9 mouse cellular contexts compared by ENCODE assay signal in genomic region chr8:71685573-71685972, GRCm38 (mm10). TPM values are rescaled to one million over a fixed set of nuclear protein-coding genes. Genes with fewer than 3 reads are reported as not detected.
DNase-seq lines count a peak whose midpoint lies in the region; ATAC-seq lines count a peak whose summit lies in the region.
"Had no signal": no experiment of that assay in that cellular context is flagged by ENCODE, and none has a peak within 500 bp of the region (broad histone marks: within the 10 kb centered on the region; RNA-seq: fewer than 3 reads in every experiment).

No protein-coding gene starts in this region.

- 6% methylated on average over 29 of the region's 29 CpGs for WGBS in kidney, embryonic 16.5 days
- 3% methylated on average over 29 of the region's 29 CpGs for WGBS in embryonic facial prominence, embryonic 12.5 days
- WGBS in hindbrain, embryonic 15.5 days, result 6% methylated on average over 29 of the region's 29 CpGs
- WGBS in neural tube, embryonic 13.5 days, result 7% methylated on average over 29 of the region's 29 CpGs

- H3K4me2 ChIP-seq in kidney, embryonic 16.5 days (replicated peaks; ENCODE audit: low read depth, low read length), result peak overlapping the region; percentile 48
- peak overlapping the region; percentile 45 for H3K4me2 ChIP-seq in embryonic facial prominence, embryonic 12.5 days (replicated peaks)
- H3K4me2 ChIP-seq in hindbrain, embryonic 15.5 days, result peak overlapping the region; percentile 66
- peak overlapping the region; percentile 58 for H3K4me2 ChIP-seq in neural tube, embryonic 13.5 days

- ATAC-seq in kidney, embryonic 16.5 days (ENCODE audit: low FRiP score, low TSS enrichment), result no peak
- no peak for ATAC-seq in embryonic facial prominence, embryonic 12.5 days (ENCODE audit: insufficient number of reproducible peaks, insufficient read depth, low FRiP score, low TSS enrichment)
- peak; percentile 49 for ATAC-seq in hindbrain, embryonic 15.5 days (ENCODE audit: low FRiP score, low read depth)
- ATAC-seq in neural tube, embryonic 13.5 days (ENCODE audit: low read depth), result peak; percentile 41; the same call in 1 of the 2 replicates
- no peak for ATAC-seq in inflammation-experienced regulatory T-cells, adult 6 months

- no peak overlapping the region; the same call in 1 of the 2 replicates for H3K9ac ChIP-seq in kidney, embryonic 16.5 days (replicated peaks; ENCODE audit: low read length)
- no peak overlapping the region for H3K9ac ChIP-seq in embryonic facial prominence, embryonic 12.5 days
- peak overlapping the region; percentile 36 for H3K9ac ChIP-seq in hindbrain, embryonic 15.5 days
- peak overlapping the region; percentile 67 for H3K9ac ChIP-seq in neural tube, embryonic 13.5 days
- H3K9ac ChIP-seq: liver, embryonic 14.5 days had no signal

- no peak for DNase-seq in kidney, adult 11 months
- no peak for DNase-seq in thymus, postnatal 36 days
- no peak for DNase-seq in adrenal gland, adult 18-20 months (ENCODE audit: low spot score in 2 of 2)

- no peak overlapping the region for H3K27ac ChIP-seq in kidney, embryonic 16.5 days (ENCODE audit: low read length)
- no peak overlapping the region for H3K27ac ChIP-seq in embryonic facial prominence, embryonic 12.5 days
- H3K27ac ChIP-seq in hindbrain, embryonic 15.5 days (replicated peaks), result no peak overlapping the region; the same call in 1 of the 2 replicates
- H3K27ac ChIP-seq in neural tube, embryonic 13.5 days (replicated peaks), result no peak overlapping the region
- H3K27ac ChIP-seq: liver, embryonic 14.5 days had no signal

- no peaks in the 10 kb centered on the region for H3K9me3 ChIP-seq in kidney, embryonic 16.5 days (ENCODE audit: low read length)
- no peaks in the 10 kb centered on the region; the same call in 1 of the 2 replicates for H3K9me3 ChIP-seq in embryonic facial prominence, embryonic 12.5 days
- H3K9me3 ChIP-seq in hindbrain, embryonic 15.5 days, result no peaks in the 10 kb centered on the region
- H3K9me3 ChIP-seq in neural tube, embryonic 13.5 days, result no peaks in the 10 kb centered on the region

- no peaks in the 10 kb centered on the region for H3K36me3 ChIP-seq in kidney, embryonic 16.5 days (ENCODE audit: insufficient read depth, low read length)
- H3K36me3 ChIP-seq in embryonic facial prominence, embryonic 12.5 days, result no peaks in the 10 kb centered on the region
- no peaks in the 10 kb centered on the region for H3K36me3 ChIP-seq in hindbrain, embryonic 15.5 days
- H3K36me3 ChIP-seq in neural tube, embryonic 13.5 days, result no peaks in the 10 kb centered on the region

- H3K4me3 ChIP-seq in kidney, embryonic 16.5 days (ENCODE audit: low read length), result peak overlapping the region; percentile 29
- H3K4me3 ChIP-seq in embryonic facial prominence, embryonic 12.5 days, result peak overlapping the region; percentile 24
- H3K4me3 ChIP-seq in hindbrain, embryonic 15.5 days, result peak overlapping the region; percentile 43
- H3K4me3 ChIP-seq in neural tube, embryonic 13.5 days, result peak overlapping the region; percentile 39

- H3K4me1 ChIP-seq in kidney, embryonic 16.5 days (ENCODE audit: insufficient read depth, low read length), result peaks cover 31% of the 10 kb centered on the region
- H3K4me1 ChIP-seq in embryonic facial prominence, embryonic 12.5 days, result peaks cover 28% of the 10 kb centered on the region
- peaks cover 24% of the 10 kb centered on the region for H3K4me1 ChIP-seq in hindbrain, embryonic 15.5 days (replicated peaks)
- H3K4me1 ChIP-seq in neural tube, embryonic 13.5 days (replicated peaks), result peaks cover 24% of the 10 kb centered on the region

- peaks cover 100% of the 10 kb centered on the region for H3K27me3 ChIP-seq in kidney, embryonic 16.5 days (ENCODE audit: insufficient read depth, low read length)
- peaks cover 100% of the 10 kb centered on the region for H3K27me3 ChIP-seq in embryonic facial prominence, embryonic 12.5 days
- peaks cover 97% of the 10 kb centered on the region for H3K27me3 ChIP-seq in hindbrain, embryonic 15.5 days
- peaks cover 100% of the 10 kb centered on the region for H3K27me3 ChIP-seq in neural tube, embryonic 13.5 days

RNA-seq across cellular contexts. Expression of gene Insl3, which starts 3.4 kb away (rescaled TPM):
- 1.3 and 7.7 TPM in 2 replicates for polyA plus RNA-seq in kidney, embryonic 16.5 days (2015; fragmentation: Nextera tagmentation; extraction: Ambion mirVana)
- polyA plus RNA-seq in embryonic facial prominence, embryonic 12.5 days (2016; fragmentation: Nextera tagmentation; extraction: Ambion mirVana), result 0.39 and 0.50 TPM in 2 replicates
- polyA plus RNA-seq in hindbrain, embryonic 15.5 days (2015; fragmentation: Nextera tagmentation; extraction: Ambion mirVana), result 0.47 and 1.5 TPM in 2 replicates
- 0.46 and 1.0 TPM in 2 replicates for polyA plus RNA-seq in neural tube, embryonic 13.5 days (2015; fragmentation: Nextera tagmentation; extraction: Ambion mirVana)
- total RNA-seq in adrenal gland, adult 18-20 months (2021), result 1 to 10 TPM; 4.3 to 5.6 TPM
- 10 to 100 TPM; 11.7 to 25.4 (median 22.8) TPM for polyA plus RNA-seq in inflammation-experienced regulatory T-cells, adult 6 months (2017; shearing (Covaris generic))

RNA-seq across cellular contexts. Expression of gene Jak3, which starts 9.5 kb away (rescaled TPM):
- polyA plus RNA-seq in kidney, embryonic 16.5 days (2015; fragmentation: Nextera tagmentation; extraction: Ambion mirVana), result 6.6 and 7.5 TPM in 2 replicates
- polyA plus RNA-seq in embryonic facial prominence, embryonic 12.5 days (2016; fragmentation: Nextera tagmentation; extraction: Ambion mirVana), result 3.4 and 4.5 TPM in 2 replicates
- polyA plus RNA-seq in hindbrain, embryonic 15.5 days (2015; fragmentation: Nextera tagmentation; extraction: Ambion mirVana), result 6.1 and 7.0 TPM in 2 replicates
- polyA plus RNA-seq in neural tube, embryonic 13.5 days (2015; fragmentation: Nextera tagmentation; extraction: Ambion mirVana), result 3.9 and 4.0 TPM in 2 replicates
- total RNA-seq in adrenal gland, adult 18-20 months (2021), result 10 to 100 TPM; 11.6 to 17.3 TPM
- 10 to 100 TPM; 18.9 to 30.3 (median 22.5) TPM for polyA plus RNA-seq in inflammation-experienced regulatory T-cells, adult 6 months (2017; shearing (Covaris generic))

RNA-seq across cellular contexts. Expression of gene Unc13a, which starts 14.0 kb away (rescaled TPM):
- polyA plus RNA-seq in kidney, embryonic 16.5 days (2015; fragmentation: Nextera tagmentation; extraction: Ambion mirVana), result 0.55 and 0.94 TPM in 2 replicates
- polyA plus RNA-seq in embryonic facial prominence, embryonic 12.5 days (2016; fragmentation: Nextera tagmentation; extraction: Ambion mirVana), result 1.9 and 2.8 TPM in 2 replicates
- 20.8 and 24.7 TPM in 2 replicates for polyA plus RNA-seq in hindbrain, embryonic 15.5 days (2015; fragmentation: Nextera tagmentation; extraction: Ambion mirVana)
- 16.6 and 17.7 TPM in 2 replicates for polyA plus RNA-seq in neural tube, embryonic 13.5 days (2015; fragmentation: Nextera tagmentation; extraction: Ambion mirVana)
- 1 to 10 TPM; 5.9 to 7.9 TPM for total RNA-seq in adrenal gland, adult 18-20 months (2021)
- under 1 TPM; 0.42 to 0.67 (median 0.54) TPM for polyA plus RNA-seq in inflammation-experienced regulatory T-cells, adult 6 months (2017; shearing (Covaris generic))

RNA-seq across cellular contexts. Expression of gene B3gnt3, which starts 16.0 kb away (rescaled TPM):
- polyA plus RNA-seq in kidney, embryonic 16.5 days (2015; fragmentation: Nextera tagmentation; extraction: Ambion mirVana), result 3.3 and 4.2 TPM in 2 replicates
- polyA plus RNA-seq in embryonic facial prominence, embryonic 12.5 days (2016; fragmentation: Nextera tagmentation; extraction: Ambion mirVana), result 0.64 and 0.67 TPM in 2 replicates
- polyA plus RNA-seq in hindbrain, embryonic 15.5 days (2015; fragmentation: Nextera tagmentation; extraction: Ambion mirVana), result 0.45 and 0.52 TPM in 2 replicates
- polyA plus RNA-seq in neural tube, embryonic 13.5 days (2015; fragmentation: Nextera tagmentation; extraction: Ambion mirVana), result 0.42 and 0.59 TPM in 2 replicates
- total RNA-seq in adrenal gland, adult 18-20 months (2021), result 1 to 10 TPM; 3.5 to 4.3 TPM
- 1 to 10 TPM; 2.8 to 5.6 (median 4.3) TPM for polyA plus RNA-seq in inflammation-experienced regulatory T-cells, adult 6 months (2017; shearing (Covaris generic))

RNA-seq across cellular contexts. Expression of gene Fcho1, which starts 39.9 kb away (rescaled TPM):
- polyA plus RNA-seq in kidney, embryonic 16.5 days (2015; fragmentation: Nextera tagmentation; extraction: Ambion mirVana), result 8.6 and 8.7 TPM in 2 replicates
- polyA plus RNA-seq in embryonic facial prominence, embryonic 12.5 days (2016; fragmentation: Nextera tagmentation; extraction: Ambion mirVana), result 7.4 and 8.3 TPM in 2 replicates
- polyA plus RNA-seq in hindbrain, embryonic 15.5 days (2015; fragmentation: Nextera tagmentation; extraction: Ambion mirVana), result 77.2 and 93.0 TPM in 2 replicates
- 54.2 and 55.0 TPM in 2 replicates for polyA plus RNA-seq in neural tube, embryonic 13.5 days (2015; fragmentation: Nextera tagmentation; extraction: Ambion mirVana)
- total RNA-seq in adrenal gland, adult 18-20 months (2021), result 1 to 10 TPM; 1.9 to 2.3 TPM
- 10 to 100 TPM; 37.6 to 66.4 (median 54.3) TPM for polyA plus RNA-seq in inflammation-experienced regulatory T-cells, adult 6 months (2017; shearing (Covaris generic))

Comparison
In these comparisons a context has a peak if more than half of its experiments do, and no peak if none do; other contexts are left out.
1. ATAC-seq: peak in hindbrain, embryonic 15.5 days (single experiment) and neural tube, embryonic 13.5 days (single experiment); none in kidney, embryonic 16.5 days (single experiment), embryonic facial prominence, embryonic 12.5 days (single experiment) and inflammation-experienced regulatory T-cells, adult 6 months (single experiment).
2. H3K9ac ChIP-seq: peak in hindbrain, embryonic 15.5 days (single experiment) and neural tube, embryonic 13.5 days (single experiment); none in kidney, embryonic 16.5 days (single experiment) and embryonic facial prominence, embryonic 12.5 days (single experiment).
3. Peak in every context shown above with its lines, with median percentiles within 50 percentile points of each other: H3K4me2 ChIP-seq and H3K4me3 ChIP-seq.